24 mouse cellular contexts compared by ENCODE assay signal in genomic region chr11:13337319-13337878, GRCm38 (mm10).
"Had no signal": no experiment of that assay in that cellular context is flagged by ENCODE, and none has a peak within 500 bp of the region (broad histone marks: within the 10 kb centered on the region; RNA-seq: fewer than 3 reads in every experiment).

No protein-coding gene starts in this region.

- H3K36me3 ChIP-seq: limb, embryonic 10.5 days; limb, embryonic 13.5 days; liver, embryonic 12.5 days; liver, embryonic 15.5 days; lung, embryonic 15.5 days; midbrain, embryonic 10.5 days; midbrain, embryonic 13.5 days; neural tube, embryonic 13.5 days; stomach, embryonic 15.5 days had no signal

- H3K9me3 ChIP-seq: limb, embryonic 10.5 days; limb, embryonic 13.5 days; liver, embryonic 12.5 days; liver, embryonic 15.5 days; lung, embryonic 15.5 days; megakaryocyte, embryonic 14.5 days; midbrain, embryonic 10.5 days; midbrain, embryonic 13.5 days; neural tube, embryonic 13.5 days; stomach, embryonic 15.5 days had no signal

- H3K4me1 ChIP-seq: limb, embryonic 10.5 days; limb, embryonic 13.5 days; liver, embryonic 12.5 days; liver, embryonic 15.5 days; lung, embryonic 15.5 days; megakaryocyte, embryonic 14.5 days; midbrain, embryonic 10.5 days; midbrain, embryonic 13.5 days; neural tube, embryonic 13.5 days; stomach, embryonic 15.5 days had no signal

- DNase-seq: kidney, adult 18-20 months; kidney, adult 9 months; kidney, postnatal 14 days; kidney, postnatal 4 days; liver; lung, adult 18-20 months; lung, postnatal 10 days; lung, postnatal 36 days; retina, postnatal 1 day; spleen, adult 18-20 months; thymus, adult 18-20 months; thymus, postnatal 36 days had no signal

- ATAC-seq: liver, embryonic 12.5 days; midbrain, embryonic 13.5 days; midbrain, embryonic 16.5 days had no signal

- H3K27ac ChIP-seq: limb, embryonic 10.5 days; limb, embryonic 13.5 days; liver, embryonic 12.5 days; liver, embryonic 15.5 days; lung, embryonic 15.5 days; midbrain, embryonic 10.5 days; midbrain, embryonic 13.5 days; neural tube, embryonic 13.5 days; stomach, embryonic 15.5 days had no signal

- H3K4me2 ChIP-seq: limb, embryonic 13.5 days; liver, embryonic 12.5 days; liver, embryonic 15.5 days; lung, embryonic 15.5 days; midbrain, embryonic 13.5 days; neural tube, embryonic 13.5 days; stomach, embryonic 15.5 days had no signal

- H3K27me3 ChIP-seq: limb, embryonic 13.5 days; liver, embryonic 12.5 days; liver, embryonic 15.5 days; lung, embryonic 15.5 days; megakaryocyte, embryonic 14.5 days; midbrain, embryonic 13.5 days; neural tube, embryonic 13.5 days; stomach, embryonic 15.5 days had no signal

- H3K4me3 ChIP-seq: limb, embryonic 10.5 days; limb, embryonic 13.5 days; liver, embryonic 12.5 days; liver, embryonic 15.5 days; lung, embryonic 15.5 days; megakaryocyte, embryonic 14.5 days; midbrain, embryonic 10.5 days; midbrain, embryonic 13.5 days; myocyte; neural tube, embryonic 13.5 days; stomach, embryonic 15.5 days had no signal

- H3K9ac ChIP-seq: limb, embryonic 13.5 days; liver, embryonic 12.5 days; liver, embryonic 15.5 days; lung, embryonic 15.5 days; midbrain, embryonic 13.5 days; neural tube, embryonic 13.5 days; stomach, embryonic 15.5 days had no signal
